Mouse (Mus musculus) heart, embryonic 15.5 days (tissue): ENCODE measurements around the gene Vmn1r171. TPM values are rescaled to one million over a fixed set of nuclear protein-coding genes. Genes with fewer than 3 reads are reported as not detected.
"Not testable (repeated sequence)": the region's sequence is repeated elsewhere in the genome, so short reads cannot be mapped to it uniquely, and the experiment has no call there.

Experiments
- ATAC-seq: fragments of 200-750 bp; cut with Nextera tagmentation; replicated peaks from 2 replicates; pipeline ENCODE4 v1.8.0; 2017; ENCODE audit warnings: low read depth, moderate TSS enrichment; ENCODE audit not compliant: insufficient number of reproducible peaks, insufficient read depth, low FRiP score
- H3K27ac ChIP-seq: fragments of 300-500 bp; sonication (generic); 2 replicates; pipeline ENCODE4 v1.5.1; 2015; ENCODE audit warnings: mild to moderate bottlenecking, inconsistent platforms
- H3K27me3 ChIP-seq: fragments of 300-500 bp; sonication (generic); 2 replicates; pipeline ENCODE4 v1.6.1; 2015; ENCODE audit warnings: inconsistent platforms
- H3K36me3 ChIP-seq: fragments of 300-500 bp; sonication (generic); 2 replicates; pipeline ENCODE4 v1.6.1; 2015; ENCODE audit warnings: mild to moderate bottlenecking, inconsistent platforms
- H3K4me1 ChIP-seq: fragments of 300-500 bp; sonication (generic); replicated peaks from 2 replicates; pipeline ENCODE4 v1.6.1; 2015; ENCODE audit warnings: inconsistent platforms
- H3K4me2 ChIP-seq: fragments of 300-500 bp; sonication (generic); 2 replicates; pipeline ENCODE4 v1.6.1; 2015; ENCODE audit warnings: inconsistent platforms, mild to moderate bottlenecking, moderate library complexity
- H3K4me3 ChIP-seq: fragments of 300-500 bp; sonication (generic); 2 replicates; pipeline ENCODE4 v1.5.1; 2015; ENCODE audit warnings: mild to moderate bottlenecking, inconsistent platforms
- H3K9ac ChIP-seq: fragments of 300-500 bp; sonication (generic); 2 replicates; pipeline ENCODE4 v1.6.1; 2015; ENCODE audit warnings: mild to moderate bottlenecking, inconsistent platforms
- H3K9me3 ChIP-seq: fragments of 300-500 bp; sonication (generic); replicated peaks from 2 replicates; pipeline ENCODE4 v1.6.1; 2016; ENCODE audit warnings: inconsistent platforms
- WGBS: fragments of 180-500 bp; shearing (Covaris S2); methylation state at CpG from one replicate; pipeline ENCODE4 v1.1.7; 2015; ENCODE audit warnings: mixed read lengths; 5-methylcytosine and 5-hydroxymethylcytosine counted together
- polyA plus RNA-seq: library from polyadenylated mRNA; unstranded; fragments of >200 nt; fragmentation: Nextera tagmentation; extraction: Ambion mirVana; gene quantifications from 2 replicates; pipeline ENCODE4 v1.2.1, GENCODE M21; 2015

Vmn1r171 gene
- polyA plus RNA-seq, result not detected in 2 replicates

GRCm38 (mm10) chr7:23630422-23630821, at the start of gene Vmn1r171:
Gene Vmn1r171 (plus strand): TSS chr7:23630722.
- H3K4me2 ChIP-seq, result no peak within 1 kb of the TSS
- no peak within 1 kb of the TSS for H3K27ac ChIP-seq
- H3K36me3 ChIP-seq, result no peaks in the 10 kb centered on the region
- no peak within 1 kb of the TSS for H3K4me3 ChIP-seq
- no peak for ATAC-seq
- H3K27me3 ChIP-seq, result no peaks in the 10 kb centered on the region
- H3K9me3 ChIP-seq, result peaks cover 4% of the 10 kb centered on the region; the same call in 1 of the 2 replicates
- no peaks in the 10 kb centered on the region for H3K4me1 ChIP-seq
- no peak within 1 kb of the TSS for H3K9ac ChIP-seq

- H3K9me3 ChIP-seq, H3K9ac ChIP-seq, H3K36me3 ChIP-seq, H3K27me3 ChIP-seq, H3K4me1 ChIP-seq, H3K4me2 ChIP-seq, H3K27ac ChIP-seq, H3K4me3 ChIP-seq, ATAC-seq: not testable (repeated sequence)
- WGBS, result 17% methylated on average over 1 of the region's 1 CpGs
Measured at GRCm38 (mm10) chr7:23605875-23606274, 24.6 kb upstream of the Vmn1r171 start, which contains the start of gene Vmn1r170. Gene Vmn1r170 (plus strand): TSS chr7:23606175.

GRCm38 (mm10) chr7:23658016-23658415, 27.5 kb downstream of the Vmn1r171 start, which contains the start of gene Vmn1r172:
Gene Vmn1r172 (plus strand): TSS chr7:23658316.
- H3K4me1 ChIP-seq, result no peaks in the 10 kb centered on the region
- H3K4me3 ChIP-seq, result no peak within 1 kb of the TSS
- WGBS, result 52% methylated on average over 2 of the region's 2 CpGs
- H3K9ac ChIP-seq, result no peak within 1 kb of the TSS
- H3K36me3 ChIP-seq, result no peaks in the 10 kb centered on the region
- ATAC-seq, result no peak
- no peaks in the 10 kb centered on the region for H3K9me3 ChIP-seq
- H3K27me3 ChIP-seq, result no peaks in the 10 kb centered on the region
- no peak within 1 kb of the TSS for H3K4me2 ChIP-seq
- no peak within 1 kb of the TSS for H3K27ac ChIP-seq

Other genes starting within 250 kb of the Vmn1r171 start
- gene Nlrp5, start 244.8 kb upstream of the Vmn1r171 start, polyA plus RNA-seq, result not detected in 2 replicates
- not detected in 2 replicates for gene Vmn1r167, start 123.5 kb upstream of the Vmn1r171 start, polyA plus RNA-seq
- gene Vmn1r168, start 91.0 kb upstream of the Vmn1r171 start, polyA plus RNA-seq, result not detected in 2 replicates
- gene Vmn1r169, start 55.2 kb upstream of the Vmn1r171 start, polyA plus RNA-seq, result not detected in 2 replicates
- not detected in 2 replicates for gene Vmn1r170, start 24.5 kb upstream of the Vmn1r171 start, polyA plus RNA-seq
- not detected in 2 replicates for gene Vmn1r172, start 27.6 kb downstream of the Vmn1r171 start, polyA plus RNA-seq
- gene Vmn1r173, start 70.0 kb downstream of the Vmn1r171 start, polyA plus RNA-seq, result not detected in 2 replicates
- not detected in 2 replicates for gene Vmn1r174, start 121.5 kb downstream of the Vmn1r171 start, polyA plus RNA-seq
- gene Vmn1r175, start 179.9 kb downstream of the Vmn1r171 start, polyA plus RNA-seq, result not detected in 2 replicates
- gene Vmn1r176, start 206.7 kb downstream of the Vmn1r171 start, polyA plus RNA-seq, result not detected in 2 replicates
- not detected in 2 replicates for gene Vmn1r177, start 235.7 kb downstream of the Vmn1r171 start, polyA plus RNA-seq